Comparison of ENCODE assay signal across 8 mouse cellular contexts in the genomic region with DNA sequence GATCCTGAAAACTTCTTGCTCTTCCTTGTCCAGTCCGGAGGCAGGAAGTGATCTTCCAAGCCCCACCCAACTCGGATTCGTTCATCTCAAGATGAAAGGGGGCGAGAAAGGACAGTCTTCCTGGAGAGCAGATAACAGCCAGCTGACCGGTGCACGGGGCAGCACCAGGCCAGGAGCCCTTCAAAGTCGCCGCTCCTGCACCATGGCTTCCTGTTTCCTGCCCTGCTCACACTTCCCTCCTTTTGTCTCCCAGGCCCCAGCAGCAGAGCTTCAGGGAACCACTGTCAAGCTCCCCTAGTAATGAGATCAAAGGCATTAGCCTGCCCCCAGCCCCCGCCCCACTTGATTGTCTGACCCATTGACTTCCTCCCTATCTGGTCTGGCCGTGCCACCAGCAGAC. TPM values are rescaled to one million over a fixed set of nuclear protein-coding genes. Genes with fewer than 3 reads are reported as not detected.
DNase-seq lines count a peak whose midpoint lies in the region; ATAC-seq and TF ChIP-seq lines count a peak whose summit lies in the region.
"Had no signal": no experiment of that assay in that cellular context is flagged by ENCODE, and none has a peak within 500 bp of the region (broad histone marks: within the 10 kb centered on the region; RNA-seq: fewer than 3 reads in every experiment).

No protein-coding gene starts in this region.

- WGBS in kidney, adult 2 months = 10% methylated on average over 10 of the region's 10 CpGs
- WGBS in heart, embryonic 16.5 days = 3% methylated on average over 10 of the region's 10 CpGs
- WGBS in lung, postnatal 0 days = 9% methylated on average over 10 of the region's 10 CpGs

- H3K4me1 ChIP-seq in kidney, adult 2 months (ENCODE audit: control insufficient read depth, insufficient read depth, low read length) = no peaks in the 10 kb centered on the region
- no peaks in the 10 kb centered on the region for H3K4me1 ChIP-seq in heart, embryonic 16.5 days (ENCODE audit: control insufficient read depth, insufficient read depth, low read length)
- H3K4me1 ChIP-seq in lung, postnatal 0 days (ENCODE audit: insufficient read depth, low read depth, low read length) = no peaks in the 10 kb centered on the region

- no peak for DNase-seq in kidney, adult 2 months
- no peak for DNase-seq in kidney, adult 8-10 months
- peak; percentile 38 for DNase-seq in embryo, embryonic 10.5 days (ENCODE audit: low spot score)
- peak; percentile 52 for DNase-seq in lung, postnatal 0 days (ENCODE audit: low spot score)
- no peak for DNase-seq in layer of hippocampus, adult 2 months (ENCODE audit: low spot score in 2 of 2)
- no peak for DNase-seq in urinary bladder, adult 2 months (ENCODE audit: low spot score)

- H3K4me2 ChIP-seq in heart, embryonic 16.5 days (ENCODE audit: low read depth, low read length) = peak overlapping the region; percentile 50
- H3K4me2 ChIP-seq in lung, postnatal 0 days (replicated peaks; ENCODE audit: low read depth, low read length) = peak overlapping the region; percentile 34

- no peak for TF ChIP-seq POLR2A in kidney, adult 2 months (IDR thresholded peaks at IDR 0.05; ENCODE audit: low read depth, low read length)

- no peaks in the 10 kb centered on the region for H3K9me3 ChIP-seq in heart, embryonic 16.5 days (replicated peaks; ENCODE audit: control insufficient read depth, low read length)
- no peaks in the 10 kb centered on the region for H3K9me3 ChIP-seq in lung, postnatal 0 days (ENCODE audit: low read length)

- no peak overlapping the region for H3K9ac ChIP-seq in heart, embryonic 16.5 days (ENCODE audit: low read length)
- H3K9ac ChIP-seq in lung, postnatal 0 days (replicated peaks; ENCODE audit: low read depth) = no peak overlapping the region

- no peaks in the 10 kb centered on the region for H3K36me3 ChIP-seq in kidney, adult 2 months (ENCODE audit: control insufficient read depth, insufficient read depth, low read length)
- H3K36me3 ChIP-seq in heart, embryonic 16.5 days (ENCODE audit: control insufficient read depth, insufficient read depth) = no peaks in the 10 kb centered on the region
- H3K36me3 ChIP-seq in lung, postnatal 0 days (ENCODE audit: insufficient read depth, low read length) = no peaks in the 10 kb centered on the region
- H3K36me3 ChIP-seq: G1E had no signal

- TF ChIP-seq EP300 in lung, postnatal 0 days (IDR thresholded peaks at IDR 0.05) = no peak

- no peak overlapping the region for H3K27ac ChIP-seq in kidney, adult 2 months (ENCODE audit: insufficient read depth, low read depth, low read length)
- H3K27ac ChIP-seq in heart, embryonic 16.5 days (ENCODE audit: low read length) = no peak overlapping the region
- no peak overlapping the region for H3K27ac ChIP-seq in lung, postnatal 0 days (ENCODE audit: low read length)
- no peak overlapping the region for H3K27ac ChIP-seq in layer of hippocampus, adult 2 months

- H3K4me3 ChIP-seq in kidney, adult 2 months (ENCODE audit: insufficient read depth, low read depth, low read length) = peak overlapping the region; percentile 19; the same call in 1 of the 2 replicates
- peak overlapping the region; percentile 8; the same call in 1 of the 2 replicates for H3K4me3 ChIP-seq in heart, embryonic 16.5 days (ENCODE audit: low read length)
- no peak overlapping the region for H3K4me3 ChIP-seq in lung, postnatal 0 days (ENCODE audit: low read depth, low read length)
- no peak overlapping the region for H3K4me3 ChIP-seq in layer of hippocampus, adult 2 months

- H3K27me3 ChIP-seq in kidney, adult 2 months (replicated peaks; ENCODE audit: control insufficient read depth, insufficient read depth, low read length) = no peaks in the 10 kb centered on the region; the same call in 1 of the 2 replicates
- H3K27me3 ChIP-seq in heart, embryonic 16.5 days (ENCODE audit: control insufficient read depth, insufficient read depth, low read length) = no peaks in the 10 kb centered on the region; the same call in 1 of the 2 replicates
- no peaks in the 10 kb centered on the region for H3K27me3 ChIP-seq in lung, postnatal 0 days (replicated peaks; ENCODE audit: insufficient read depth, low read length)

- TF ChIP-seq CTCF in kidney, adult 2 months (conservative IDR thresholded peaks at IDR 0.05; ENCODE audit: insufficient read depth, insufficient read length, low read depth, low read length) = no peak
- no peak for TF ChIP-seq CTCF in lung, postnatal 0 days (IDR thresholded peaks at IDR 0.05)
- TF ChIP-seq CTCF in layer of hippocampus, adult 2 months (conservative IDR thresholded peaks at IDR 0.05) = no peak

- peak; percentile 75 for ATAC-seq in heart, embryonic 16.5 days (replicated peaks; ENCODE audit: extremely low read depth, insufficient read depth, low FRiP score)
- peak; percentile 63 for ATAC-seq in lung, postnatal 0 days

RNA-seq across cellular contexts. Expression of a gene that starts 58.6 kb away (rescaled TPM):
- polyA plus RNA-seq in kidney, adult 2 months (2012; rRNA removed) = 0.19 and 0.20 TPM in 2 replicates
- 0.22 and 0.25 TPM in 2 replicates for polyA plus RNA-seq in heart, embryonic 16.5 days (2015; fragmentation: Nextera tagmentation; extraction: Ambion mirVana)
- polyA plus RNA-seq in lung, postnatal 0 days (2015; fragmentation: Nextera tagmentation; extraction: Ambion mirVana) = 0.29 and 0.35 TPM in 2 replicates
- under 1 TPM; 0.32 to 0.61 TPM for total RNA-seq in layer of hippocampus, adult 2 months (2021)
- polyA plus RNA-seq in urinary bladder, adult 2 months (2012; rRNA removed) = 2.0 and 2.6 TPM in 2 replicates
- polyA plus RNA-seq: G1E had no signal

Comparison
In these comparisons a context has a peak if more than half of its experiments do, and no peak if none do; other contexts are left out.
1. DNase-seq: peak in embryo, embryonic 10.5 days (single experiment) and lung, postnatal 0 days (single experiment); none in kidney, adult 2 months (single experiment), kidney, adult 8-10 months (0 of 2), layer of hippocampus, adult 2 months (0 of 2) and urinary bladder, adult 2 months (single experiment).
2. H3K4me3 ChIP-seq: peak in kidney, adult 2 months (single experiment) and heart, embryonic 16.5 days (single experiment); none in lung, postnatal 0 days (single experiment) and layer of hippocampus, adult 2 months (single experiment).